Mouse (Mus musculus) liver, adult (tissue): ENCODE data around the gene Slc16a13.

Experiments used
- GATA4 ChIP-seq: IDR thresholded peaks from 2 replicates; pipeline ENCODE4 v1.6.1; 2014; ENCODE audit warnings: mild to moderate bottlenecking, low read length; ENCODE audit not compliant: insufficient replicate concordance

Gene Slc16a13

DNA sequence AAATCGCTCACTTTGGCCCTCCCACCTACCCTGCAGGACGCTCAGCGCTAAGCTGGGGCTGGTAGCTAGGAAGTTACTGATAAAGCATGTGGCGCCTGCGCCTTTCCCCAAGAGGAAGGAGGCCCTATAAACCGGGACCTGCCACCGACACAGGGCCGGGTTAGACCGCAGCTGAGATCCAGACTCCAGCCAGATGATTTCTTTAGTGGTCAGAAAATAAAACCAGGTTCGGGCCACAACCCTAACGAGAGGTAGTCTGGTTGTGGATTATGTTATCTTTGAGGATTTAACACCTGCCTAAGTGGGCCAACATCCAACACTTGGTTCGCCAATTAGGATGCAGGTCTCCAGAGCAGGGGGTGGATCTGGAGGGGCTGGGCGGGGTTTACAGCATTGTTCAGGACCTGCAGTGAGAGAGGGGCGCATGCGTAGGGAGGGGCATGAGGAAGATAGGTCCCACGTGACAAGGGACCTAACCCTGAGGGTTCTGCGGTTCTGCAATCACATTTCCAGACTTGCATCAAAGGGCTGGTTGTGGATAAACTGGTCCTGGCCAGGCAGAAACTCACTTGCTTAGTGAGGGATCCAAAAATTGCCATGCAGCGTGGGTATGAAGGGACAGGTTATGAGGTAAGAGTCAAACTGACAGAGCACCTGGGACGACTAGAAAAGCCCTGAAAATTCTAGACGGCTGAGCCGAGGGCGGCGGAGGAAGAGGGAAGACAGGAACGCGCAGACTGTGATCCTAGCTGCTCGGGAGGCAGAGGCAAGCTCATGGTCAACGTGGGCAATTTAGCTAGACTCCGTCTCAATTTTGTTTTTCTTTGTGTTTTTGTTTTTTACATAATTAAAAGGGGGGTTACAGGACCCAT is at the start of gene Slc16a13:
TSS of gene Slc16a13 (minus strand) at position 334 of the 872 bp plus-strand sequence.
- TF ChIP-seq GATA4 = peak; percentile 37; the same call in 1 of the 2 replicates

GRCm38 (mm10) chr11:70266405-70266804 is 45.5 kb upstream of the Slc16a13 start:
- no peak for TF ChIP-seq GATA4

- no peak for TF ChIP-seq GATA4
Observed at GRCm38 (mm10) chr11:70265819-70266218, 45.0 kb upstream of the Slc16a13 start.

DNA sequence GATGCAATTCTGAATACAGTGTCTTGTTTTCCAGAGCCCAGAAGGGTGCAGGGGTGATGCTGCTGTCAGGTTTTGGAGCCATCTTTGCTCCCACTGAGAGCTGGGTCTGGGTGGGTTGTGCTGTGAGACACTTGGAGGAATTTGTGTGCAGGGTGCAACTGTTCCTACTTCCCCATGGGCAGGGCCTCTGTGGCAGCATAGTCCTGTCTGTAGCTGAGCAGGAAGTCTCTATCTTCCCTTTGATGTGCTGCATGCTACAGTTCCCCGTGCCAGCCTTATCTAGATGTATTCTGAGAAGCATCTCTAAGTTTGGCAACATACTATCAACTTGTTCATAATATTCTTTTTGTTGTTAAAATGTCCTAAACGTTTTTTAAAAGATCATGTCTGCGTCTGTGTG is 44.4 kb upstream of the Slc16a13 start:
- no peak for TF ChIP-seq GATA4

DNA sequence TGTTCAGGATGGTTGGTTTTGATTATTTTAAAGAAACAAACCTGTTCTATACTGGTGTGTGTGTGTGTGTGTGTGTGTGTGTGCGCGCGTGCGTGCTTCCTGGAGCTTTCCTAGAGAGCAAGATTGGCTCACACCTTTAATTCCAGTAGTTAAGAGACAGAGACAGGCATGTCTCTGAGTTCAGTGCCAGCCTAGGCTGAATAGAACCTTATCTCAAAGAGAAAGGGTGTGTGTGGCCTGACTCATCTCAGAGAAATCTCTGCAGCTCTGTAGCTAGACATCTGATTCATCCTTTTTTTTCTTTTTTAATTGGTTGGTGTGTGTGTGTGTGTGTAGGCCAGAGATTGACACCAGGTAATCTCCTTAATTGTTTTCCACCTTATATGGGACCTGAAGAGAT is 38.2 kb upstream of the Slc16a13 start:
- TF ChIP-seq GATA4 = no peak

DNA sequence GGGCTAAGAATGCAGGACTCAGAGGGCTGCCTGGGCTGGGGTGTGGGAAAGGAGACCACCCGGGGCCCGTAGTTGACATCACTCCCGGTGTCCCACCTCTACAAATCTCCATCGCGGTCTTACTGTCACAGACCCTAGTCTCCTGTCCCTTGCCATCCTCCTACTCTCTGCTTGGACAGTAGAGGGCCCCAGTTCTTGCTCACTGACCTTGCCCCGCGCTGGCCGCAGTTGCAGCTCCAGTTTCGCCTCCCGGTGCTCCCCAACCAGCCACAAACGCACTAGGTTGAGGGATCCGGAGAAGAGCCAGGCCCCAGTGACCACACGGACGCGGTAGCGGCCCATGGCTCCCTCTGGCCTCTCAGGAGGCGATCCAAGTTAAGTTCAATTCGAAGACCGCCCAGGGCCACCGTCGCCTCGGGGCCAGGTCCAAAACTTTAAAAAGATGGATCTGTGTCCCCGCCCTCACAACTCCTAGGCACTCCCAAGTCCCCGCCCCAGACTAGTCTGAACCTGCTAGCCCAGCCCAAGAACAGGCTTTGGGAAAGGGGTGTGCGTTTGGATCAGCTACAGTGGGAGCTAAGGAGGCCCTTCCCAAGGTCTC is 34.2 kb upstream of the Slc16a13 start, which contains the start of gene Alox12:
TSS of gene Alox12 (minus strand) at position 423 of the 601 bp plus-strand sequence.
- TF ChIP-seq GATA4 = no peak

DNA sequence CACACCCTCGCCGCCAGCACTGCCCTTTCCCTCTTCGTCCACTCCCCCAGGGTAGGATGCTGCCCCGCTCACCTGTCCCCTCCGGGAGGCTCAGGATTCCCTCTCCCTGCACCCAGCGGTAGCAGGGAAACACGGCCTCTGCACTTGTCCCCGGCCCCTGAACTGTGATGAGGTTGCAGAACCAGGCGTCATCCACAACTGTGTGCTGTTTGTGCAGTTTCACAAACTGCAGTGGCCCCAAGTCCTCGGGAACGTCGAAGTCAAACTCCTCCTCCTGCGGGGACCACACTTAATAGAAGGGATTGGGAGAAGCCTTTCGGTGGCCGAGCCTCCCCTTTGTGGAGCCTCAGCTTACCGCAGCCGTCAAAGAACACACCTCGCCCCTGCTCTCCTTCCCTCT is 33.5 kb upstream of the Slc16a13 start:
- TF ChIP-seq GATA4 = no peak

DNA sequence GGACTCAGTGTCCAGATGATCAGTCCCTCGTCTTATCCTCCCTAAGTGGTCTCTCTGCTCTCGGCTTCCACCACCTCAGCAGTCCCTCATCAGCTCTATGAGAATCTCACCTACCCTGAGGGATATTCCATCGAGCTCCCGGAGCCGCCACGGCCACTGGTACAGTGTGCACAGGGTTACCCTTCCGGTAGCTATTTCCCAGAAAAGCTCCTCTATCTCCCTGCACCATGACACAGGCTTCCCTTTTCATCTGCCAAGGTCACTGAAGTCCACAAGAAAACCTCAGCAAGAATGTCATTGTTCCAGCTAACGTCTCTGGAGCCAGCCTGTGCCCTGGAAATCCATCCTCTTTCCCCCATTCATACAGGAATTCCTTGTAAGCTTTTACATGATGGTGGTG is 31.0 kb upstream of the Slc16a13 start:
- TF ChIP-seq GATA4 = peak; percentile 92; the same call in 1 of the 2 replicates

- TF ChIP-seq GATA4 = no peak
Observed at GRCm38 (mm10) chr11:70250150-70250549, 29.3 kb upstream of the Slc16a13 start.

GRCm38 (mm10) chr11:70247136-70247845 is 26.4 kb upstream of the Slc16a13 start:
- TF ChIP-seq GATA4 = no peak; the same call in 1 of the 2 replicates

- TF ChIP-seq GATA4 = no peak
Observed at GRCm38 (mm10) chr11:70242591-70242990, 21.7 kb upstream of the Slc16a13 start.

DNA sequence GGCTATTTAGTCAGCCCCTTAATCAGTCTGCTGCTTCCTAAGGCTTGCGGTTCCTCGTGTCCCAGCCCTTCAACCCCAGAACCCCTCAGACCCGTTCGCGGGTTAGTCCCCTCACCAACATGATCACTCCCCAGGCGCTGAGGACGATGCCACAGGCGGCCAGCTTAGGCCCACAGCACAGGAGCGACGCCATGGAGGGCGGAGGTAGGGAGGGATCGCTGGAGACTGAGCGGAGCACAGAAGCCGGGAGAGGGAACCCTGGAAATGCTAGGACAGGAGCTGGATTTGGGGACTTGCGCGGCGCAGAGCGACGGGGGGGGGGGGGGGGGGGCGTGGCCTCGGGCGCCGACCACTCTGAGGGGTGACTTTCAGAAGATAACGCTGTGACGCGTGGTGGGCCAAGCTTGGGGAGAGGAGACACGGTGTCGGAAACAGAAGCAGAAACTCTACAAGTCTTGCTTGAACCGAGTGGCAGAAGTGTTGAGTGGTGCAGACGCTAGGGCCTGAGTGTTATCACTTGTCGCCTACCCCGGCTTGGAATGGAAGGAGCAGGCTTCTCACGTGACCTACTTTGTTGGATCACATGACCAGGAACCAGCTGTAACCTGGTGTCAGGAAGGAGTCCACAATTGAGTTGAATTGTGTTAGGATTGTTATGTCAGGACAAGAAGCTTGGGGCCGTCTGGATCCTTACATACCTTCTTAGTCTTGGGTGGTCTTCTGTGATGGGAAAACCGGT is 18.8 kb upstream of the Slc16a13 start, which contains the start of the genes Gm21988 and Rnasek:
TSS of gene Gm21988 (minus strand) at position 290 of the 739 bp plus-strand sequence.
TSS of gene Rnasek (minus strand) at position 302 of the 739 bp plus-strand sequence.
- TF ChIP-seq GATA4 = peak; percentile 92; the same call in 1 of the 2 replicates

GRCm38 (mm10) chr11:70238591-70239440 is 18.0 kb upstream of the Slc16a13 start:
- TF ChIP-seq GATA4 = no peak
